Mouse (Mus musculus) hindbrain, embryonic 12.5 days (tissue): Measurements from ENCODE around the gene Abcf1. TPM values are rescaled to one million over a fixed set of nuclear protein-coding genes. Genes with fewer than 3 reads are reported as not detected.
A peak's percentile ranks its signal among the peaks of the same experiment; 100 is the strongest.
"Not testable (repeated sequence)": the region's sequence is repeated elsewhere in the genome, so short reads cannot be mapped to it uniquely, and the experiment has no call there.

Experiments used
- ATAC-seq: fragments of 200-750 bp; cut with Nextera tagmentation; 2 replicates; pipeline ENCODE4 v1.8.0; 2017; ENCODE audit warnings: moderate TSS enrichment; ENCODE audit not compliant: low FRiP score
- H3K27ac ChIP-seq: fragments of 300-500 bp; sonication (generic); 2 replicates; pipeline ENCODE4 v1.5.1; 2016; ENCODE audit warnings: mild to moderate bottlenecking
- H3K27me3 ChIP-seq: fragments of 300-500 bp; sonication (generic); 2 replicates; pipeline ENCODE4 v1.6.1; 2016; ENCODE audit warnings: mild to moderate bottlenecking
- H3K36me3 ChIP-seq: fragments of 300-500 bp; sonication (generic); 2 replicates; pipeline ENCODE4 v1.6.1; 2016; ENCODE audit warnings: mild to moderate bottlenecking
- H3K4me1 ChIP-seq: fragments of 300-500 bp; sonication (generic); 2 replicates; pipeline ENCODE4 v1.6.1; 2016
- H3K4me2 ChIP-seq: fragments of 300-500 bp; sonication (generic); replicated peaks from 2 replicates; pipeline ENCODE4 v1.6.1; 2016; ENCODE audit warnings: mild to moderate bottlenecking
- H3K4me3 ChIP-seq: fragments of 300-500 bp; sonication (generic); 2 replicates; pipeline ENCODE4 v1.5.1; 2016; ENCODE audit warnings: mild to moderate bottlenecking
- H3K9ac ChIP-seq: fragments of 300-500 bp; sonication (generic); 2 replicates; pipeline ENCODE4 v1.6.1; 2016; ENCODE audit warnings: mild to moderate bottlenecking, moderate library complexity
- H3K9me3 ChIP-seq: fragments of 300-500 bp; sonication (generic); replicated peaks from 2 replicates; pipeline ENCODE4 v1.6.1; 2016; ENCODE audit warnings: mild to moderate bottlenecking
- WGBS: fragments of 180-500 bp; shearing (Covaris S2); methylation state at CpG from one replicate; pipeline ENCODE4 v1.1.7; 2016; 5-methylcytosine and 5-hydroxymethylcytosine counted together
- polyA plus RNA-seq: library from polyadenylated mRNA; unstranded; fragments of >200 nt; fragmentation: Nextera tagmentation; extraction: Ambion mirVana; gene quantifications from 2 replicates; pipeline ENCODE4 v1.2.1, GENCODE M21; 2016

Abcf1 gene
- polyA plus RNA-seq, result 109 and 119 TPM in 2 replicates

GRCm38 (mm10) chr17:35969418-35970389, at the start of gene Abcf1:
Abcf1 (minus strand) TSS chr17:35969761.
- H3K36me3 ChIP-seq, result peaks cover 32% of the 10 kb centered on the region
- H3K9me3 ChIP-seq, result no peaks in the 10 kb centered on the region
- H3K4me1 ChIP-seq, result peaks cover 19% of the 10 kb centered on the region
- peak within 1 kb of the TSS; percentile 52 for H3K27ac ChIP-seq
- ATAC-seq, result peak; percentile 98
- no peaks in the 10 kb centered on the region for H3K27me3 ChIP-seq
- peak within 1 kb of the TSS; percentile 85 for H3K4me2 ChIP-seq
- peak within 1 kb of the TSS; percentile 74 for H3K4me3 ChIP-seq
- under 1% methylated on average over 65 of the region's 68 CpGs for WGBS
- H3K9ac ChIP-seq, result peak within 1 kb of the TSS; percentile 75

GRCm38 (mm10) chr17:36018979-36019378, 49.4 kb upstream of the Abcf1 start:
- no peak for ATAC-seq
- 77% methylated on average over 2 of the region's 2 CpGs for WGBS

GRCm38 (mm10) chr17:36017046-36017445, 47.5 kb upstream of the Abcf1 start:
- Histone ChIP-seq H3K27me3 (no peaks in the 10 kb centered on the region), H3K9ac (no peak overlapping the region), H3K4me3 (no peak overlapping the region), H3K36me3 (peaks cover 15% of the 10 kb centered on the region), H3K9me3 (no peaks in the 10 kb centered on the region), H3K4me2 (no peak overlapping the region), H3K27ac (no peak overlapping the region), H3K4me1 (peaks cover 4% of the 10 kb centered on the region; the same call in 1 of the 2 replicates)
- whole genome bisulfite sequencing, result 94% methylated on average over 5 of the region's 5 CpGs
- no peak for ATAC-seq

More at GRCm38 (mm10) chr17:36018979-36019378, 49.4 kb upstream of the Abcf1 start:
- no peaks in the 10 kb centered on the region for H3K9me3 ChIP-seq
- H3K9ac ChIP-seq, result no peak overlapping the region
- H3K36me3 ChIP-seq, result peaks cover 15% of the 10 kb centered on the region
- no peak overlapping the region for H3K4me2 ChIP-seq
- no peak overlapping the region for H3K4me3 ChIP-seq
- no peak overlapping the region for H3K27ac ChIP-seq
- no peaks in the 10 kb centered on the region for H3K27me3 ChIP-seq
- peaks cover 4% of the 10 kb centered on the region; the same call in 1 of the 2 replicates for H3K4me1 ChIP-seq

GRCm38 (mm10) chr17:36014977-36015376, 45.4 kb upstream of the Abcf1 start:
- Histone ChIP-seq H3K27me3 (no peaks in the 10 kb centered on the region), H3K9me3 (no peaks in the 10 kb centered on the region), H3K9ac (no peak overlapping the region), H3K4me2 (no peak overlapping the region), H3K27ac (no peak overlapping the region), H3K4me1 (no peaks in the 10 kb centered on the region), H3K36me3 (peaks cover 15% of the 10 kb centered on the region), H3K4me3 (no peak overlapping the region)
- WGBS, result 98% methylated on average over 5 of the region's 5 CpGs
- no peak for ATAC-seq

GRCm38 (mm10) chr17:36004409-36004808, 34.8 kb upstream of the Abcf1 start:
- not testable (repeated sequence) for H3K27ac ChIP-seq
- 95% methylated on average over 7 of the region's 7 CpGs for WGBS

GRCm38 (mm10) chr17:36003331-36003730, 33.8 kb upstream of the Abcf1 start:
- no peak overlapping the region for H3K4me3 ChIP-seq
- H3K4me1 ChIP-seq, result no peaks in the 10 kb centered on the region
- no peak overlapping the region for H3K4me2 ChIP-seq
- H3K36me3 ChIP-seq, result peaks cover 8% of the 10 kb centered on the region; the same call in 1 of the 2 replicates
- 95% methylated on average over 7 of the region's 7 CpGs for WGBS
- H3K27ac ChIP-seq, result no peak overlapping the region
- H3K9ac ChIP-seq, result no peak overlapping the region
- H3K9me3 ChIP-seq, result peaks cover 4% of the 10 kb centered on the region; the same call in 1 of the 2 replicates
- ATAC-seq, result no peak
- H3K27me3 ChIP-seq, result no peaks in the 10 kb centered on the region

More at GRCm38 (mm10) chr17:36004409-36004808, 34.8 kb upstream of the Abcf1 start:
- H3K27me3 ChIP-seq, ATAC-seq, H3K36me3 ChIP-seq, H3K4me2 ChIP-seq, H3K4me3 ChIP-seq, H3K9ac ChIP-seq, H3K9me3 ChIP-seq, H3K4me1 ChIP-seq: not testable (repeated sequence)

GRCm38 (mm10) chr17:36001966-36002365, 32.4 kb upstream of the Abcf1 start:
- no peak overlapping the region for H3K4me2 ChIP-seq
- H3K36me3 ChIP-seq, result peaks cover 8% of the 10 kb centered on the region; the same call in 1 of the 2 replicates
- WGBS, result 95% methylated on average over 6 of the region's 6 CpGs

GRCm38 (mm10) chr17:36001121-36001897, 31.7 kb upstream of the Abcf1 start:
- Histone ChIP-seq H3K4me3 (no peak overlapping the region), H3K27ac (no peak overlapping the region), H3K4me1 (peaks cover 8% of the 10 kb centered on the region; the same call in 1 of the 2 replicates), H3K4me2 (no peak overlapping the region), H3K9me3 (peaks cover 4% of the 10 kb centered on the region; the same call in 1 of the 2 replicates), H3K9ac (no peak overlapping the region), H3K27me3 (no peaks in the 10 kb centered on the region), H3K36me3 (0 out of 2 replicates have a peak, but pooled peaks cover 5% of the 10 kb centered on the region)
- WGBS, result over 99% methylated on average over 12 of the region's 12 CpGs
- ATAC-seq, result no peak

More at GRCm38 (mm10) chr17:36001966-36002365, 32.4 kb upstream of the Abcf1 start:
- peaks cover 4% of the 10 kb centered on the region; the same call in 1 of the 2 replicates for H3K9me3 ChIP-seq
- no peak overlapping the region for H3K4me3 ChIP-seq
- H3K27me3 ChIP-seq, result no peaks in the 10 kb centered on the region
- no peak overlapping the region for H3K27ac ChIP-seq
- H3K4me1 ChIP-seq, result peaks cover 8% of the 10 kb centered on the region; the same call in 1 of the 2 replicates
- ATAC-seq, result no peak
- H3K9ac ChIP-seq, result no peak overlapping the region

- no peak overlapping the region for H3K4me3 ChIP-seq
- ATAC-seq, result no peak
Observed at GRCm38 (mm10) chr17:36000349-36000748, 30.8 kb upstream of the Abcf1 start.

GRCm38 (mm10) chr17:35999356-35999755, 29.8 kb upstream of the Abcf1 start:
- peaks cover 16% of the 10 kb centered on the region for H3K4me1 ChIP-seq
- H3K9ac ChIP-seq, result no peak overlapping the region
- H3K4me3 ChIP-seq, result no peak overlapping the region
- no peaks in the 10 kb centered on the region for H3K9me3 ChIP-seq
- no peaks in the 10 kb centered on the region for H3K27me3 ChIP-seq
- H3K4me2 ChIP-seq, result no peak overlapping the region
- H3K27ac ChIP-seq, result no peak overlapping the region
- no peaks in the 10 kb centered on the region for H3K36me3 ChIP-seq
- WGBS, result 87% methylated on average over 7 of the region's 7 CpGs
- no peak for ATAC-seq

More at GRCm38 (mm10) chr17:36000349-36000748, 30.8 kb upstream of the Abcf1 start:
- no peak overlapping the region for H3K4me2 ChIP-seq
- WGBS, result 91% methylated on average over 4 of the region's 4 CpGs
- no peak overlapping the region for H3K27ac ChIP-seq
- peaks cover 11% of the 10 kb centered on the region for H3K4me1 ChIP-seq
- no peak overlapping the region for H3K9ac ChIP-seq
- H3K9me3 ChIP-seq, result no peaks in the 10 kb centered on the region
- H3K36me3 ChIP-seq, result no peaks in the 10 kb centered on the region
- no peaks in the 10 kb centered on the region for H3K27me3 ChIP-seq

GRCm38 (mm10) chr17:35998545-35999305, 29.2 kb upstream of the Abcf1 start:
- Histone ChIP-seq H3K27ac (no peak overlapping the region), H3K9me3 (no peaks in the 10 kb centered on the region), H3K36me3 (no peaks in the 10 kb centered on the region), H3K4me2 (no peak overlapping the region), H3K27me3 (no peaks in the 10 kb centered on the region), H3K9ac (0 out of 2 replicates have a peak overlapping the region, but pooled peaks have one; percentile 10), H3K4me3 (no peak overlapping the region), H3K4me1 (peaks cover 16% of the 10 kb centered on the region)
- WGBS, result 85% methylated on average over 6 of the region's 6 CpGs
- no peak for ATAC-seq
